In genomic region chr11:35991846-35992245, GRCm38 (mm10) we compare ENCODE assay signal across 17 mouse cellular contexts. TPM values are rescaled to one million over a fixed set of nuclear protein-coding genes. Genes with fewer than 3 reads are reported as not detected.
DNase-seq lines count a peak whose midpoint lies in the region; ATAC-seq and TF ChIP-seq lines count a peak whose summit lies in the region.
"Had no signal": no experiment of that assay in that cellular context is flagged by ENCODE, and none has a peak within 500 bp of the region (broad histone marks: within the 10 kb centered on the region; RNA-seq: fewer than 3 reads in every experiment).

No protein-coding gene starts in this region.

- WGBS in neural tube, embryonic 15.5 days, result 81% methylated on average over 2 of the region's 2 CpGs
- 70% methylated on average over 2 of the region's 2 CpGs for WGBS in intestine, postnatal 0 days

- no peak overlapping the region for H3K9ac ChIP-seq in neural tube, embryonic 15.5 days (replicated peaks)
- H3K9ac ChIP-seq in intestine, postnatal 0 days (ENCODE audit: low read depth, low read length), result no peak overlapping the region
- H3K9ac ChIP-seq: heart, embryonic 12.5 days; limb, embryonic 15.5 days; liver, postnatal 0 days; midbrain, embryonic 12.5 days had no signal

- no peak overlapping the region for H3K4me3 ChIP-seq in left cerebral cortex, adult 2 months
- H3K4me3 ChIP-seq in neural tube, embryonic 15.5 days (replicated peaks), result no peak overlapping the region
- H3K4me3 ChIP-seq in intestine, postnatal 0 days (ENCODE audit: low read depth, low read length), result no peak overlapping the region
- H3K4me3 ChIP-seq: heart, embryonic 12.5 days; limb, embryonic 15.5 days; midbrain, embryonic 12.5 days; myocyte had no signal

- DNase-seq in cerebellum, postnatal 14 days, result peak; percentile 16 to 17
- no peak for DNase-seq in cerebellum, adult 18-20 months
- DNase-seq in left cerebral cortex, adult 2 months (ENCODE audit: extremely low spot score in 1 of 2, low spot score in 2 of 2), result peak in 1 of 2 experiments; percentile 75
- DNase-seq in left cerebral cortex, adult 11 months (ENCODE audit: low spot score), result no peak
- peak; percentile 45 to 62 for DNase-seq in layer of hippocampus, postnatal 36 days
- DNase-seq in right cerebral cortex, postnatal 36 days (ENCODE audit: low spot score in 2 of 2), result peak; percentile 46 to 58
- DNase-seq: adrenal gland, postnatal 10 days; heart, postnatal 4 days; liver, postnatal 0 days; lung, postnatal 4 days had no signal

- H3K4me1 ChIP-seq in neural tube, embryonic 15.5 days, result no peaks in the 10 kb centered on the region
- H3K4me1 ChIP-seq in intestine, postnatal 0 days (replicated peaks; ENCODE audit: control insufficient read depth, insufficient read depth, low read length), result no peaks in the 10 kb centered on the region
- H3K4me1 ChIP-seq: heart, embryonic 12.5 days; limb, embryonic 15.5 days; midbrain, embryonic 12.5 days had no signal

- no peak for ATAC-seq in neural tube, embryonic 15.5 days (ENCODE audit: low FRiP score)
- ATAC-seq in intestine, postnatal 0 days, result no peak
- ATAC-seq: liver, postnatal 0 days had no signal

- H3K9me3 ChIP-seq in neural tube, embryonic 15.5 days (replicated peaks), result no peaks in the 10 kb centered on the region
- H3K9me3 ChIP-seq in intestine, postnatal 0 days (ENCODE audit: control insufficient read depth), result no peaks in the 10 kb centered on the region
- H3K9me3 ChIP-seq: heart, embryonic 12.5 days; limb, embryonic 15.5 days; midbrain, embryonic 12.5 days had no signal

- no peak overlapping the region for H3K4me2 ChIP-seq in neural tube, embryonic 15.5 days
- no peak overlapping the region for H3K4me2 ChIP-seq in intestine, postnatal 0 days (replicated peaks; ENCODE audit: low read depth)
- H3K4me2 ChIP-seq: heart, embryonic 12.5 days; limb, embryonic 15.5 days; midbrain, embryonic 12.5 days had no signal

- H3K36me3 ChIP-seq in neural tube, embryonic 15.5 days, result no peaks in the 10 kb centered on the region
- no peaks in the 10 kb centered on the region for H3K36me3 ChIP-seq in intestine, postnatal 0 days (ENCODE audit: control insufficient read depth, insufficient read depth)
- H3K36me3 ChIP-seq: heart, embryonic 12.5 days; limb, embryonic 15.5 days; midbrain, embryonic 12.5 days had no signal

- 0 out of 2 replicates have a peak overlapping the region, but pooled peaks have one; percentile 9 for H3K27ac ChIP-seq in left cerebral cortex, adult 2 months
- no peak overlapping the region for H3K27ac ChIP-seq in neural tube, embryonic 15.5 days (replicated peaks)
- H3K27ac ChIP-seq in intestine, postnatal 0 days (ENCODE audit: low read depth, low read length), result no peak overlapping the region
- H3K27ac ChIP-seq: limb, embryonic 15.5 days; midbrain, embryonic 12.5 days had no signal

- TF ChIP-seq CTCF in left cerebral cortex, adult 2 months (IDR thresholded peaks at IDR 0.05), result no peak
- no peak for TF ChIP-seq CTCF in intestine, postnatal 0 days (IDR thresholded peaks at IDR 0.05; ENCODE audit: low read depth)

- intact Hi-C loops in left cerebral cortex, adult 2 months (cut with DNase I), result no loop called here

- no peaks in the 10 kb centered on the region for H3K27me3 ChIP-seq in neural tube, embryonic 15.5 days (replicated peaks)
- H3K27me3 ChIP-seq in intestine, postnatal 0 days (replicated peaks; ENCODE audit: control insufficient read depth, insufficient read depth, low read length), result no peaks in the 10 kb centered on the region
- H3K27me3 ChIP-seq: CH12.LX; heart, embryonic 12.5 days had no signal

RNA-seq across cellular contexts. Expression of gene Wwc1, which starts 11.5 kb away (rescaled TPM):
- total RNA-seq in left cerebral cortex, adult 2 months (2021), result 100 to 1,000 TPM; 121 to 137 TPM
- total RNA-seq in layer of hippocampus, postnatal 36 days (2021), result 100 to 1,000 TPM; 103 to 104 TPM
- 4.6 and 7.0 TPM in 2 replicates for polyA plus RNA-seq in neural tube, embryonic 15.5 days (2015; fragmentation: Nextera tagmentation; extraction: Ambion mirVana)
- 16.1 and 18.8 TPM in 2 replicates for polyA plus RNA-seq in intestine, postnatal 0 days (2015; fragmentation: Nextera tagmentation; extraction: Ambion mirVana)

Comparison
In these comparisons a context has a peak if more than half of its experiments do, and no peak if none do; other contexts are left out.
1. DNase-seq: peak in cerebellum, postnatal 14 days (2 of 2), layer of hippocampus, postnatal 36 days (2 of 2) and right cerebral cortex, postnatal 36 days (2 of 2); none in cerebellum, adult 18-20 months (0 of 2) and left cerebral cortex, adult 11 months (single experiment).